Mouse (Mus musculus) lung, embryonic 14.5 days (tissue): ENCODE results near the gene C5ar1. TPM values are rescaled to one million over a fixed set of nuclear protein-coding genes. Genes with fewer than 3 reads are reported as not detected.
"Not testable (repeated sequence)": the region's sequence is repeated elsewhere in the genome, so short reads cannot be mapped to it uniquely, and the experiment has no call there.

Experiments
- ATAC-seq: fragments of 200-750 bp; cut with Nextera tagmentation; 2 replicates; pipeline ENCODE4 v1.8.0; 2017; ENCODE audit warnings: mild to moderate bottlenecking, moderate TSS enrichment, moderate library complexity; ENCODE audit not compliant: insufficient read depth
- DNase-seq: peaks from one replicate; pipeline ENCODE4 v3.0.0-alpha.2; 2015
- H3K27ac ChIP-seq: fragments of 300-500 bp; sonication (generic); 2 replicates; pipeline ENCODE4 v1.5.1; 2014; ENCODE audit warnings: low read depth, mild to moderate bottlenecking, moderate library complexity
- H3K27me3 ChIP-seq: fragments of 300-500 bp; sonication (generic); 2 replicates; pipeline ENCODE4 v1.6.1; 2014; ENCODE audit warnings: low read length, control low read depth; ENCODE audit not compliant: insufficient read depth
- H3K36me3 ChIP-seq: fragments of 300-500 bp; sonication (generic); 2 replicates; pipeline ENCODE4 v1.6.1; 2014; ENCODE audit warnings: control low read depth; ENCODE audit not compliant: insufficient read depth
- H3K4me1 ChIP-seq: fragments of 300-500 bp; sonication (generic); 2 replicates; pipeline ENCODE4 v1.6.1; 2014; ENCODE audit warnings: antibody characterized with exemption, control low read depth; ENCODE audit not compliant: insufficient read depth
- H3K4me2 ChIP-seq: fragments of 300-500 bp; sonication (generic); 2 replicates; pipeline ENCODE4 v1.6.1; 2014; ENCODE audit warnings: mild to moderate bottlenecking
- H3K4me3 ChIP-seq: fragments of 300-500 bp; sonication (generic); 2 replicates; pipeline ENCODE4 v1.5.1; 2014; ENCODE audit warnings: low read depth, low read length
- H3K9ac ChIP-seq: fragments of 300-500 bp; sonication (generic); 2 replicates; pipeline ENCODE4 v1.6.1; 2014
- H3K9me3 ChIP-seq: fragments of 300-500 bp; sonication (generic); 2 replicates; pipeline ENCODE4 v1.6.1; 2016; ENCODE audit warnings: low read depth, low read length, control low read depth
- CTCF ChIP-seq: IDR thresholded peaks from 2 replicates; pipeline ENCODE4 v1.5.1; 2016; ENCODE audit warnings: antibody characterized with exemption, low read depth
- WGBS: fragments of 180-500 bp; shearing (Covaris S2); extraction: QIAGEN DNeasy Blood & Tissue Kit; methylation state at CpG from one replicate; pipeline ENCODE4 v1.1.7; 2014; 5-methylcytosine and 5-hydroxymethylcytosine counted together
- polyA plus RNA-seq: library from polyadenylated mRNA; unstranded; fragments of >200 nt; fragmentation: Nextera tagmentation; extraction: Ambion mirVana; gene quantifications from 2 replicates; pipeline ENCODE4 v1.2.1, GENCODE M21; 2014

The C5ar1 gene
- 1.7 and 2.0 TPM in 2 replicates for polyA plus RNA-seq

DNA sequence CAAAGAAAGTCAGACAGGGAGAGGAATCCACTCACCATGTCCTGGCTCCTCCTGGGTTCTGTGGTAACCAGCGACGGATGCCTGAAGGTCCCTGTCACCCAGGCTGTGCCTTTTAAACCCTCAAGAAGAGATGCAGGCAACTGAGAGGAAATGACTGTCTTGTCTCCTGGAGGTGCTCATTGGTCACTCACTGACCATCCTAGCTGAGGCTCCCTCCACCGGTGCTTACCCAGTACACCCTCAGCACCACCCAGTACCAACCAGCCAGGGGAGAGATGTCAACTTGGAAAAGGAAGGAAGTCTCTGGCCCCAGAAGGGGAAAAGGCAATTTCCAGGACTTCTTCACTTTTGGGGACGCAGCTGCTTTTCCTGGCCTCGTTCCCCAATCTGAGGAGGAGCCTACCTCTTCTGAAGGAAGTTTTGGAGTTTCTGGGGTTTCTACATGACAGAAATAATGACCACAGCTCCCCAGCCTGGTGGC lies at the start of gene C5ar1:
Gene C5ar1, minus strand, starts transcription at position 431 of the 481 bp plus-strand sequence.
- Histone ChIP-seq H3K4me1 (no peaks in the 10 kb centered on the region), H3K4me3 (no peak within 1 kb of the TSS), H3K27me3 (no peaks in the 10 kb centered on the region), H3K27ac (no peak within 1 kb of the TSS), H3K9ac (no peak within 1 kb of the TSS), H3K36me3 (no peaks in the 10 kb centered on the region), H3K9me3 (no peaks in the 10 kb centered on the region), H3K4me2 (no peak within 1 kb of the TSS)
- no peak for TF ChIP-seq CTCF
- ATAC-seq (no peak), DNase-seq (no peak)
- 90% methylated on average over 5 of the region's 5 CpGs for WGBS

DNA sequence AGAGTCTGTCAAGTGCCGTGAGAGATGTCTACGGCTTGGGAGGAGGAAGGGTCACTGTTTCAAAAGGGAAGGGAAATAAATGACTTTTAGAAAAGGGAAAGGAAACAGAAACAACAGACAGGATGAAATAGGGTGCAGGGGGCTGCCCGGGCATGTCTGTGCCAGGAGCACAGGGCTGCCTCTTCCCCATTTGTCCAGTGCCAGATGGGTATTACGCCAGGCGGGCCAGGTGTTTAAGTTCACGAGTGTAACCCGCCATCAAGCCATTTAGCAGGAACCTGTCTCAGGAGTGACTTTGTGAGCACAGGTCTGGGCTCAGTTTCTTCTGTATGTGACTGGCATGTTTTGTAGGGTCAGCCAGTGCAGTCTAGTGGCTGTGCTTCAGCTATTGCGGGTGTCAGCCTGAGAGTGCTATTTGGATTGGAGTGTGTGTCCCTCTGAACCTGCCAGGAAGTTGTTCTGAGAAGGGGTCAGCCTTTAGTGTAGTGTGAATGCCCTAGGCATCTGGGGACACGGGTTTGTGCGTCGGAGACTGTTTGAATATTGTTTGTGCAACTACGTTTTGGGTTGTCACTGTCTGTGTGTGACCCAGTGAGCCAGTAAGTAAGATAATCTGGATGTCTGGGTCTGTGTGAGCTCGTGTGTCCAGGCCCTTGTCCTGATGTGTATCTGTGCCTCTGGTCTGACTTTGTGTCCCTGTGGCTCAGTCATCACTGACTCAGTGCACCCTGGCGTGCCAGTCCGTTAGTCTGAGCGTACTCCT lies 49.4 kb upstream of the C5ar1 start:
- peaks cover 17% of the 10 kb centered on the region for H3K4me1 ChIP-seq

DNA sequence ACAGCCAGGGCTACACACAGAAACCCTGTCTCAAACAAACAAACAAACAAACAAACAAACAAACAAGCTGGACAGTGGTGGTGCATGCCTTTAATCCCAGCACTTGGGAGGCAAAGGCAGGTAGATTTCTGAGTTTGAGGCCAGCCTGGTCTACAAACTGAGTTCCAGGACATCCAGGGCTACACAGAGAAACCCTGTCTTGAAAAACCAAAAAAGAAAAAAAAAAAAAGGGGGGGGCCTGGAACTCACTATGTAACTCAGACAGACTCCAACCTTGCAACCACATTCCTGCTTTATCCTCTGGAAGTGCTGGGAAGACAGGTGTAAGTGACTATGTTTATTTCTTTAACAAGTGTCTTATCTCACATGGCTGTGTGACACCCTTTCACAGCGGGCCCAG lies 48.8 kb upstream of the C5ar1 start, which contains the start of gene Bbc3:
Gene Bbc3, plus strand, starts transcription at position 301 of the 400 bp plus-strand sequence.
- 13% methylated on average over 1 of the region's 1 CpGs for WGBS
- H3K9ac ChIP-seq = peak within 1 kb of the TSS; percentile 51
- peak within 1 kb of the TSS; percentile 100 for H3K4me2 ChIP-seq
- H3K27ac ChIP-seq = peak within 1 kb of the TSS; percentile 65; the same call in 1 of the 2 replicates
- H3K9me3 ChIP-seq, H3K36me3 ChIP-seq, ATAC-seq, DNase-seq: not testable (repeated sequence)
- H3K4me1 ChIP-seq = peaks cover 15% of the 10 kb centered on the region
- H3K4me3 ChIP-seq = peak within 1 kb of the TSS; percentile 59
- peaks cover 12% of the 10 kb centered on the region for H3K27me3 ChIP-seq

More for the DNA sequence above, 49.4 kb upstream of the C5ar1 start:
- peak overlapping the region; percentile 59 for H3K4me3 ChIP-seq
- H3K9ac ChIP-seq = peak overlapping the region; percentile 51
- WGBS = 27% methylated on average over 16 of the region's 16 CpGs
- no peak for TF ChIP-seq CTCF
- H3K36me3 ChIP-seq = no peaks in the 10 kb centered on the region
- no peaks in the 10 kb centered on the region for H3K9me3 ChIP-seq
- H3K4me2 ChIP-seq = peak overlapping the region; percentile 100
- ATAC-seq (no peak), DNase-seq (no peak)
- peaks cover 12% of the 10 kb centered on the region for H3K27me3 ChIP-seq
- H3K27ac ChIP-seq = peak overlapping the region; percentile 65; the same call in 1 of the 2 replicates

DNA sequence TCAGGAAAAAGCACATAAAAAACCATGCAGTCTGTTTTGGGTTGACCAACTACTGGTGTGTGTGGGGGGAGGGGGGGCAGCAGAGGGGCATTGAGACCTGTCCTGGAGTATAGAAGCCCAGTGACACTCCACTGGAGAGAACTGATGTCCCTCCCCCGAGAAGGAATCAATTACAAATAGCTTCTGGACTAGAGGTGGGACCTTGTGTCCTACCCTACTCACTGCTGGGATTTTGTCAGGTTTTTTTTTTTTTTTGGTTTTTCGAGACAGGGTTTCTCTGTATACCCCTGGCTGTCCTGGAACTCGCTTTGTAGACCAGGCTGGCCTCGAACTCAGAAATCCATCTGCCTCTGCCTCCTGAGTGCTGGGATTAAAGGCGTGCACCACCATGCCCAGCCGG lies 47.8 kb upstream of the C5ar1 start:
- H3K9me3 ChIP-seq, H3K4me1 ChIP-seq, H3K4me3 ChIP-seq, H3K4me2 ChIP-seq, H3K9ac ChIP-seq, H3K36me3 ChIP-seq, DNase-seq, ATAC-seq, H3K27ac ChIP-seq, H3K27me3 ChIP-seq: not testable (repeated sequence)
- 69% methylated on average over 6 of the region's 6 CpGs for WGBS

DNA sequence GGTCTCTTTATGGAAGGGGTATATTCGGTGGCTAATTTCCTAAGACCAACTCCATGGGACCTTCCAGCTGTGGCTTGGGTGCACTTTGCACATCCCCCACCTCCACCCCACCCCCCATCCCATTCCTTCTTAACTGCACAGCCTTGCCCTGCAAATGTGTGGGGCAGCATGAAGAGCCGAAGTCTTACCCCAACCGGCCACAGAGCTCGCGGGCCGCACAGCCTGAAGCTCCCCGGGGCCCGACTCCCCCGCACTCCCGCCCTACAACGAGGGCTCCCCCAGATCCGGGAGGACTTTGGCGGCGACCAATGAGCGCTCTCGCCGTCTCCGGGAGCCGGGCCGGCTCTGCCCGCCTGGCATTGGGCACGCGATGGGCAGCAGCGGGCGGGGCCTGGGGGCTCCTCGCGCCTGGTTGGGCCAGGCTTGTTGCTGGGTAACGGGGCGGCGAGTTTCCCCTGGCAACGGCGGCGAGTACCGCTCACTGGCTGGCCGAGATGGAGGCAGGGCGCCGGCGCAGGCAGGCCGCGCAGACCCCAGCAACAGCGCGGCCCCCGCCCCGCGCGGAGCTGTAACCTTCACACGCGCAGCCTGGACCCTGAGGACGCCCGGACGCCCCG lies 40.2 kb upstream of the C5ar1 start:
- peak; percentile 88 for DNase-seq
- H3K27ac ChIP-seq = no peak overlapping the region; the same call in 1 of the 2 replicates
- H3K9me3 ChIP-seq = no peaks in the 10 kb centered on the region
- peak overlapping the region; percentile 41 for H3K4me3 ChIP-seq
- no peak for TF ChIP-seq CTCF
- peak; percentile 71 for ATAC-seq
- no peaks in the 10 kb centered on the region for H3K27me3 ChIP-seq
- under 1% methylated on average over 52 of the region's 52 CpGs for WGBS
- H3K4me2 ChIP-seq = peak overlapping the region; percentile 81
- H3K9ac ChIP-seq = peak overlapping the region; percentile 47
- H3K4me1 ChIP-seq = no peaks in the 10 kb centered on the region
- no peaks in the 10 kb centered on the region for H3K36me3 ChIP-seq

DNA sequence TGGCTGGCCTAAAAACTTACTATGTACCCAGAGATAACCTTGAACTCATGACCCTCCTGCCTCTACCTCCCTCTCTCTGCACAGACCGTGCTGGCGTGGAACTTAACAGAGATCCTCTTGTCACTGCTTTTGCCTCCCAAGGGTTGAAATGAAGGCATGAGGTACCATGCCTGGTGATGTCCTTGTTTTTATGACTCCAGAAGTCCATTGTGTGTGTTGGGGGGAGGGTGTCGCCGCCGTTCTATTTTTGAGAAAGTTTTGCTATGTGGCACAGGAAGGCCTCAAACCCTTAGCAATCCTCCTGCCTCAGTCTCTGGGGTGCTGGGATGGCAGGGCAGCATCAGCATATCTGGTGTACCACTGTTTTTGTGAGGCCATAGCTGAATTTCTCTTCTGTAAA lies 39.6 kb upstream of the C5ar1 start:
- Histone ChIP-seq H3K27ac (no peak overlapping the region), H3K4me3 (0 out of 2 replicates have a peak overlapping the region, but pooled peaks have one; percentile 41), H3K9ac (no peak overlapping the region), H3K27me3 (no peaks in the 10 kb centered on the region), H3K9me3 (no peaks in the 10 kb centered on the region), H3K4me2 (peak overlapping the region; percentile 81), H3K36me3 (no peaks in the 10 kb centered on the region), H3K4me1 (no peaks in the 10 kb centered on the region)
- DNase-seq (no peak), ATAC-seq (no peak)
- no peak for TF ChIP-seq CTCF
- 68% methylated on average over 5 of the region's 5 CpGs for WGBS

DNA sequence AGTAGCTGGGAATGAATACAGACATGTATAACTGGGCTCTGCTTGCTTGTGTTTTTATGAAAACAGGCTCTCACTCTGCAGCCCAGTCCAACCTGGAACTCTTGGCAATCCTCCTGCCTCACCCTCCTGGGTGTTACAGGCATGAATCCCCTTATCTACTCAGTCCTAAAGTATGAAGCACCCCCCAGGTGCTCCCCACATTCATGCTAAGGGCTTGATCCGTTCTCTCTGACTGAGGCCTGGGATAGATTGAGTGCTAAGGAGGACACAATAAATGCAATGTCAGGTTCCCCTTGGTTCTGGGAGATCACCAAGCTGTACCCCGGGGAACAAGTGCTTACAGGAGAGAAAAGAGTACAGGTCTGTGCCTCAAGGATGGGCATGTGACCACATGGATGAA lies 38.3 kb upstream of the C5ar1 start:
- no peaks in the 10 kb centered on the region for H3K27me3 ChIP-seq
- no peak overlapping the region for H3K27ac ChIP-seq
- ATAC-seq = no peak
- H3K4me2 ChIP-seq = peak overlapping the region; percentile 73; the same call in 1 of the 2 replicates
- H3K4me1 ChIP-seq = no peaks in the 10 kb centered on the region
- H3K36me3 ChIP-seq = no peaks in the 10 kb centered on the region
- no peak for TF ChIP-seq CTCF
- H3K9me3 ChIP-seq = no peaks in the 10 kb centered on the region
- H3K4me3 ChIP-seq = no peak overlapping the region
- DNase-seq = no peak
- H3K9ac ChIP-seq = peak overlapping the region; percentile 21; the same call in 1 of the 2 replicates
- WGBS = 47% methylated on average over 2 of the region's 2 CpGs
